Mouse (Mus musculus) G1E (cell line): ENCODE measurements around the gene Plpp7.

Experiments
- CTCF ChIP-seq: IDR thresholded peaks from 2 replicates; pipeline ENCODE4 v1.5.1; 2012; ENCODE audit warnings: low read depth, low read length, inconsistent platforms, mixed read lengths
- GATA1 ChIP-seq: IDR thresholded peaks from 2 replicates; pipeline ENCODE4 v1.6.1; 2012; ENCODE audit warnings: borderline replicate concordance, low read length, inconsistent platforms, mixed read lengths
- GATA2 ChIP-seq: IDR thresholded peaks from 2 replicates; pipeline ENCODE4 v1.6.1; 2012; ENCODE audit warnings: low read depth, low read length, inconsistent platforms, borderline replicate concordance
- POLR2AphosphoS5 ChIP-seq: IDR thresholded peaks from 2 replicates; pipeline ENCODE4 v1.6.1; 2012; ENCODE audit warnings: low read depth, low read length, inconsistent platforms; ENCODE audit not compliant: insufficient replicate concordance
- TAL1 ChIP-seq: conservative IDR thresholded peaks from 2 replicates; pipeline ENCODE4 v1.6.1; 2012; ENCODE audit warnings: low read depth, low read length, inconsistent platforms, mixed read lengths

DNA sequence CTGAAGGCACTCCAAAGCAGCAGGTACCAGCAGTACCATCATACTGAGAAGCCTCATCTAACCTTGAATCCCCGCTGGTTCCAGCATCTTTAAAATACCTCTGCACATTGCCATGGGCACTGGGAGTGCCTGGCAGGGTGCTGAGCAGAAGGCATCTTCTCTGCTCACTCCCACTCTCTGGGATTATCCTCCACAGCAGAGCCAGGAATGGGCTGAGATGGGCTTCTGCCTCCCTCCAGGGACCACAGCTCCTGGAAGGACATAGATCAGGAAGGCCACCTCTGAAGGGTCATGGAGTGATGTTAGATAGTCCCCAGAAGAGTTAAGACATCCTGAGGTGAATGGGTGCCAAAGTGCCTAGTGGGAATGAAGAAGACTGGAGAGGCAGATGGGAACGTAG, 17.2 kb downstream of the Plpp7 start:
- no peak for TF ChIP-seq CTCF
- TF ChIP-seq TAL1, result no peak
- no peak for TF ChIP-seq POLR2AphosphoS5
- no peak for TF ChIP-seq GATA1
- TF ChIP-seq GATA2, result no peak
